Mouse (Mus musculus) midbrain, embryonic 15.5 days (tissue): Measurements from ENCODE around the gene Slc29a2. TPM values are rescaled to one million over a fixed set of nuclear protein-coding genes. Genes with fewer than 3 reads are reported as not detected.
A peak's percentile ranks its signal among the peaks of the same experiment; 100 is the strongest.

Experiments
- ATAC-seq: fragments of 200-750 bp; cut with Nextera tagmentation; replicated peaks from 2 replicates; pipeline ENCODE4 v1.8.0; 2017; ENCODE audit warnings: moderate TSS enrichment
- H3K27ac ChIP-seq: fragments of 300-500 bp; sonication (generic); 2 replicates; pipeline ENCODE4 v1.5.1; 2015; ENCODE audit warnings: mild to moderate bottlenecking, inconsistent platforms
- H3K27me3 ChIP-seq: fragments of 300-500 bp; sonication (generic); replicated peaks from 2 replicates; pipeline ENCODE4 v1.6.1; 2015; ENCODE audit warnings: inconsistent platforms
- H3K36me3 ChIP-seq: fragments of 300-500 bp; sonication (generic); replicated peaks from 2 replicates; pipeline ENCODE4 v1.6.1; 2015; ENCODE audit warnings: inconsistent platforms
- H3K4me1 ChIP-seq: fragments of 300-500 bp; sonication (generic); 2 replicates; pipeline ENCODE4 v1.6.1; 2015; ENCODE audit warnings: inconsistent platforms
- H3K4me2 ChIP-seq: fragments of 300-500 bp; sonication (generic); 2 replicates; pipeline ENCODE4 v1.6.1; 2015; ENCODE audit warnings: inconsistent platforms, mild to moderate bottlenecking, moderate library complexity
- H3K4me3 ChIP-seq: fragments of 300-500 bp; sonication (generic); 2 replicates; pipeline ENCODE4 v1.5.1; 2015; ENCODE audit warnings: mild to moderate bottlenecking, inconsistent platforms
- H3K9ac ChIP-seq: fragments of 300-500 bp; sonication (generic); 2 replicates; pipeline ENCODE4 v1.6.1; 2015; ENCODE audit warnings: mild to moderate bottlenecking, inconsistent platforms
- H3K9me3 ChIP-seq: fragments of 300-500 bp; sonication (generic); 2 replicates; pipeline ENCODE4 v1.6.1; 2016; ENCODE audit warnings: inconsistent platforms
- WGBS: fragments of 180-500 bp; shearing (Covaris S2); methylation state at CpG from one replicate; pipeline ENCODE4 v1.1.7; 2015; ENCODE audit warnings: mixed read lengths; 5-methylcytosine and 5-hydroxymethylcytosine counted together
- polyA plus RNA-seq: library from polyadenylated mRNA; unstranded; fragments of >200 nt; fragmentation: Nextera tagmentation; extraction: Ambion mirVana; gene quantifications from 2 replicates; pipeline ENCODE4 v1.2.1, GENCODE M21; 2015

Slc29a2 gene
- 12.2 and 13.6 TPM in 2 replicates for polyA plus RNA-seq

DNA sequence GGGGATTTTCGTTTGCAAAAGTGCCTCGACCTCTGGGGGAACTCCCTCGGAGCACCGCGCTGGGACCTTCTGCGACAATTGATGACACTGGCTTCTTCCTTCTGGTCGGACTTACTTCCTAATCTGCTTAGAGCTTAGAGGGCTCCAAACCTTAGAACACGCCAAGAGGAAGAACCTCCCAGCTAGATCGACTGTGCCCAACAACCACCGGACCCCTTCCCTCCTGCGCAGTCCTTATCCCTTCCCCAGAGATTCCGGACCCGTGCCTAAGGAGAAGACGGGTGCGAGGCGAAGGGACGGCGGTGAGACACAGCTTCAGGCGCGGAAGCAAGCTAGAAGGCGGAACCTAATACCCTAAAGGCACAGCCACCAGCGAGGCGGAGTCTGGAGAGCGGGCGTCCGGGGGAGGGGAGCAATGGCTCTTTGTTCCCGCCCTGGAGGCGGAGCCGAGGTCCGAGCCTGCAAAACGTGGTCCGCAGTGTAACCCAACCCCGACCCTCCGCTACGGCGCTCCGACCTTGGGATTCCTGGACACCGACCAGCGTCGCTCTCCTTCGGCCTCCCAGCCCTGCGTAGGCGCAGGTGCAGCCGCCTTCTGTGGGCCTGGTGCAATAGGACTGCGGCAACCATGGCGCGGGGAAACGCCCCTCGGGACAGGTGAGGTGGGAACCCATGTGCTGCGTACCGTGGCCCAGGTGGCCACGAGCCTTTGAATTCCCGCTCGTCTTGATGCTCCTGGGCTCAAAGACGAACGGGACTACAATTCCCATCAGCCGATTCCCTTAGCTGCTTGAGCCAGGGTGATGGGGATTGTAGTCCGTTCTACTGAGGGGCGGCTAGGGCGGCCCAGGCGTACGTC, at the start of gene Slc29a2:
TSS of gene Slc29a2 (plus strand) at position 240 of the 859 bp plus-strand sequence.
- peak; percentile 95 for ATAC-seq
- WGBS: under 1% methylated on average over 62 of the region's 62 CpGs
- no peaks in the 10 kb centered on the region for H3K27me3 ChIP-seq
- peak within 1 kb of the TSS; percentile 89 for H3K9ac ChIP-seq
- peaks cover 10% of the 10 kb centered on the region for H3K4me1 ChIP-seq
- no peaks in the 10 kb centered on the region for H3K36me3 ChIP-seq
- peak within 1 kb of the TSS; percentile 95 for H3K4me3 ChIP-seq
- H3K4me2 ChIP-seq: peak within 1 kb of the TSS; percentile 85
- peak within 1 kb of the TSS; percentile 92 for H3K27ac ChIP-seq
- no peaks in the 10 kb centered on the region for H3K9me3 ChIP-seq

DNA sequence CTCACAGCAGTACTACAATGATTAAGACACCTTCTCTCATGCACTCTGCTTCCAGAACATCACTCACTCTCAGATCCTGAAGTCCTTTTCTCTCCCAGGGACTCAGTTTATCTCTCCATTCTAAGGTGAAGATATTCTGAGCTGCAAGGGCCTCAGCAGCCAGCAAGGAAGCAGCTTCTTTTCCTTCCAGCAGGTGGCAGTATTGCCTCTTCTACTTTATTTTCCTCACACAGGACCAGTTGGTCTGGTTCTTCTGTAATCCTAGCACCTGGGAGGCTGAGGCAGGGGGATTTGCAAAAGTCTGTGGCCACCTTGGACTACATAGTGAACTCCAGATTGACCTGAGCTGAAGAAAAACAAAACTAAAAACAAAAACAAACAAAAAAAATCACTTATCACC, 41.9 kb upstream of the Slc29a2 start:
- H3K9ac ChIP-seq: no peak overlapping the region
- H3K36me3 ChIP-seq: no peaks in the 10 kb centered on the region
- H3K4me1 ChIP-seq: no peaks in the 10 kb centered on the region
- H3K4me2 ChIP-seq: no peak overlapping the region
- H3K4me3 ChIP-seq: no peak overlapping the region
- no peak overlapping the region for H3K27ac ChIP-seq
- H3K9me3 ChIP-seq: no peaks in the 10 kb centered on the region
- no peak for ATAC-seq
- H3K27me3 ChIP-seq: peaks cover 42% of the 10 kb centered on the region

DNA sequence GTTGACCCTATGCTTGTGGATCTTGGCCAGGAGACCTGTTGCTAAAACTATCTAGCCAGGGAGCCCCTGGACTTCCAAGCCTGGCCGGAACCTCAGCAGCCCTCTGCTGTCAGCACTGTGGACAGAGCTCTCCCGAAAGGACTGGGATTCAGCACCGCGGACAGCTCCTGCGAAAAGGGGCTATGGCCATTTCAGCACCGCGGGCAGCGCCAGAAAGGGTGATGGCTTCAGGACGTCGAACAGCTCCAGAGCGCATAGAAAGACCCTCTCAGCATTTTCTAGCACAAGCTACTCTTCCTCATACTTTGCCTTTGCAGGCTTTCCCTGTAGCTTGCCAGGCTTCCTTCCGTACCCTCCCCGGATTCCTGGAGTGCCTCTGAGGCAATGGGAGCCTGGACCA, 34.6 kb upstream of the Slc29a2 start:
- peak overlapping the region; percentile 50 for H3K9ac ChIP-seq
- no peak for ATAC-seq
- H3K27me3 ChIP-seq: peaks cover 54% of the 10 kb centered on the region
- peaks cover 47% of the 10 kb centered on the region for H3K4me1 ChIP-seq
- peak overlapping the region; percentile 81; the same call in 1 of the 2 replicates for H3K27ac ChIP-seq
- H3K9me3 ChIP-seq: no peaks in the 10 kb centered on the region
- no peaks in the 10 kb centered on the region for H3K36me3 ChIP-seq
- 3% methylated on average over 13 of the region's 13 CpGs for WGBS
- H3K4me3 ChIP-seq: peak overlapping the region; percentile 48
- H3K4me2 ChIP-seq: peak overlapping the region; percentile 70

DNA sequence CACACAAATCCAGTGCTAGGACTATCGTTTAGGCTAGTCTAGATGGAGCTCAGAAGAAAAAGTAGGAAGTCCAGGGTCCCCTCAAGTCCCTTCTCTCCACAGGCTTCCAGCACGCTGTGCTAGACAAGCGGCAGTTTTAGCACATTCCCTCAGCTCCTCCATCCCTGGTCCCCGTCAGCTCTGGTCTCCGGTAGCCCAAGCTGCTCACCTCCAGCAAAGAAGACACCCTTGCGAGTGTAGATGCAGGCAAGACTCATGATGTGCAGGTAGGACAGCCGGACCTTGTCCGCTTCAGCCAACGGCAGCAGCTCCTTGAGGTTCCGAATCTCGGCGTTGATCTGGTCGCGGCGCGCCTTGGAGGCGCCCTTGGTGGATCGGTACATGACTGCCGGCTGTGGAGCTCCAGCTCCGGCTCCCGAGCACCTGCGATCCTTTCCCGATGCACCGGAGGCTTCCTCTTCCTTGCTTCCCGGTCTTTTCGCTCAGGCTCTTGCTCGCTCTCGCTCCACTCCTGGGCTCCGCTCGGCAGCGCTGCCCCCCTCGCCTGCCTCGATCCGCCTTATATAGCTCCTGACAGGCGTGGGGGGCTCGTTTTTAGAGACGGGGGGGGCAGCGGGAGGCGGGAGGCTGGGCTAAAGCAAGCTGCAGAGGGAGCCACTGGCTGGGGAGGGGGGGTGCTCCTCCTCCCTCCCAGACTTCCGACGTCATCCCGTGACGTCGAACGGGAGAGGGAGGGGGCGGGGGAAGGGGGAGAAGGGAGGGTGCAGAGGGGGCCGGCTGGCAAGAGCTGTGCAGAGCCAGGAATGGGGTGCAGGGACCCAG, 34.0 kb upstream of the Slc29a2 start:
- H3K4me2 ChIP-seq: peak overlapping the region; percentile 70
- peak overlapping the region; percentile 50 for H3K9ac ChIP-seq
- H3K4me1 ChIP-seq: peaks cover 53% of the 10 kb centered on the region
- H3K9me3 ChIP-seq: no peaks in the 10 kb centered on the region
- H3K27me3 ChIP-seq: peaks cover 47% of the 10 kb centered on the region
- ATAC-seq: peak; percentile 88
- peak overlapping the region; percentile 81 for H3K27ac ChIP-seq
- H3K36me3 ChIP-seq: no peaks in the 10 kb centered on the region
- peak overlapping the region; percentile 48 for H3K4me3 ChIP-seq
- 11% methylated on average over 47 of the region's 47 CpGs for WGBS

DNA sequence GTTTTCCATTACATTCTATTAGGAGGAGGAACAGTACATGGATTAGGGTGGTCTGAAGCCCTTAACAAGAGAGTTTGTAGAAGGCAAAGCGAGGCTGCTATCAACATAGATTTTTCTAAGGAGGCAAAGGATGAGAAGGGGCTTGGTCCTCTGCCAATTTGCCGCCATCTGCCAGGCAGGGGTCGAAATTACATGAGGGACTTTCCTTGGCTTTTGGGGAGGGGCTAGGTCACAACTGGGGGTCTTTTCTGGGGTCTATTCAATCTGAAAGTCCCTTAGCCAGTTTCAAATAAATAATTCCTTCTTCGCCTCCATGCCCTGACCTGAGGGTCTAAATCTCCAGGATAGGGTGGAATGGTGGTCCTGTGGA, 33.4 kb upstream of the Slc29a2 start, which contains the start of gene Npas4:
TSS of gene Npas4 (minus strand) at position 61 of the 370 bp plus-strand sequence.
- H3K27me3 ChIP-seq: peaks cover 41% of the 10 kb centered on the region
- 10% methylated on average over 4 of the region's 4 CpGs for WGBS
- ATAC-seq: no peak; the same call in 1 of the 2 replicates

DNA sequence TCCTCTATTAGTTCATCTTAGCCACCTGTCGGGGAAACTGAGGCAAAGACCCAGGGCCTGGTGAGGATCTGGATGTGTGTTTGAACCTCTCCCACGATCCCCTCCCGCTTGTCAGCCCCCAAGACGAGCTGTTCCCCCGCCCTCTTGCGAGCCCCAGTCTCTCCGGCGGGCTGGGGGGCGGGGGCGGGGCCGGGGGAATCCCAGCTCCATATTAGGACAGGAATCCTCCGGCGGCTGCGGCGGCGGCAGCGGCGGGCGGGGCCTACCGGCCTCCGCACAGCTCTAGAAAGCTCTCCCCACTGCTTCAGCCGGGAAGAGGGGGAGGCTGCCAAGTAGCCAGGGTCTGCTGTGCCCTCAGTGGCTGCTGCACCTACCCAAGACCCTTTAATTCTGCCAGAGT, 32.9 kb upstream of the Slc29a2 start:
- no peak for ATAC-seq

More for the DNA sequence above, 33.4 kb upstream of the Slc29a2 start, which contains the start of gene Npas4:
- Histone ChIP-seq H3K27ac (peak within 1 kb of the TSS; percentile 81), H3K9me3 (no peaks in the 10 kb centered on the region), H3K4me3 (peak within 1 kb of the TSS; percentile 48), H3K4me1 (peaks cover 57% of the 10 kb centered on the region), H3K9ac (peak within 1 kb of the TSS; percentile 50), H3K4me2 (peak within 1 kb of the TSS; percentile 70), H3K36me3 (no peaks in the 10 kb centered on the region)

DNA sequence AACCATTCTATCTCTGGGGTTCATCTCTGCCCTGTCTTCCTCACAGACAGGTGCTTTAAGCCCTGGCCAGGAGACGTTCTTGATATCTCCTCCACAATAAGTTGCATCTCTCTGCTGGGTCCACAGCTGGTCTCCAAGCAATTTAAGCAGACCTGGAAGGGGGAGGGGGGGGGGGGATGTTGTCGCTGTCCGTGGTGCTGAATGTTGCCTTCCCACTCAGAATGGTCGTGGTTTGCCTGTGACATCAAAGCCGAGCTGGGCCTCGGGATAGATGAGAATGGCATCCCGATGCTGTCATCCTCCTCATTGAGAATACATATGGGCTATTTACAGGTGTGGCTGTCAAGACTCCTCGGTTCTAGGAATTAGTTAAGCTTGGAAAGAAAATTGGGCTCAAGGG, 31.3 kb upstream of the Slc29a2 start:
- H3K4me2 ChIP-seq: no peak overlapping the region; the same call in 1 of the 2 replicates
- peaks cover 58% of the 10 kb centered on the region for H3K4me1 ChIP-seq
- H3K9me3 ChIP-seq: no peaks in the 10 kb centered on the region
- no peak for ATAC-seq
- no peak overlapping the region for H3K4me3 ChIP-seq
- H3K27me3 ChIP-seq: peaks cover 21% of the 10 kb centered on the region
- H3K27ac ChIP-seq: no peak overlapping the region
- H3K36me3 ChIP-seq: no peaks in the 10 kb centered on the region
- 19% methylated on average over 8 of the region's 8 CpGs for WGBS
- H3K9ac ChIP-seq: no peak overlapping the region

More for the DNA sequence above, 32.9 kb upstream of the Slc29a2 start:
- H3K4me1 ChIP-seq: peaks cover 57% of the 10 kb centered on the region
- H3K4me2 ChIP-seq: peak overlapping the region; percentile 70
- H3K9ac ChIP-seq: peak overlapping the region; percentile 25; the same call in 1 of the 2 replicates
- no peaks in the 10 kb centered on the region for H3K9me3 ChIP-seq
- whole genome bisulfite sequencing: under 1% methylated on average over 22 of the region's 22 CpGs
- peaks cover 37% of the 10 kb centered on the region for H3K27me3 ChIP-seq
- H3K27ac ChIP-seq: peak overlapping the region; percentile 81
- no peaks in the 10 kb centered on the region for H3K36me3 ChIP-seq
- H3K4me3 ChIP-seq: peak overlapping the region; percentile 48

DNA sequence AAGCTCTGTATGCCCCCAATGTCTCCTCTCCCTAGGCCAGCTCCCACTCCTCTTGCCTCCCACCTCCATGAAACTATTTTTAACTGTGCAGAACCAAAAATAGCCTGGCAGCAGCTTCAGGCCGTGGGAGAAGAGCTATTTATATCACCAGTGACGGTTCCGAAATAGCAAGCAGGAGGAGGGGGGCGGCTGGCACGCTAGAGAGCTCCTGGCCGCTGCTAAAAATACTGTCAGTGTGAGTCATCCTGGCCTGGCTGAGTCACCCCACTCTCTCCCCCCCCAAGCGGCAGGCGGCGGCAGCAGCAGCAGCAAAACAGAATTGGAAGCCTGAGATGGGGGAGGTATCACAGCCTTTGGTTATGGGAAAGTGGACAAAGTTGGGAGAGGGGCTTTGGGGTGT, 30.8 kb upstream of the Slc29a2 start:
- peaks cover 15% of the 10 kb centered on the region for H3K27me3 ChIP-seq

DNA sequence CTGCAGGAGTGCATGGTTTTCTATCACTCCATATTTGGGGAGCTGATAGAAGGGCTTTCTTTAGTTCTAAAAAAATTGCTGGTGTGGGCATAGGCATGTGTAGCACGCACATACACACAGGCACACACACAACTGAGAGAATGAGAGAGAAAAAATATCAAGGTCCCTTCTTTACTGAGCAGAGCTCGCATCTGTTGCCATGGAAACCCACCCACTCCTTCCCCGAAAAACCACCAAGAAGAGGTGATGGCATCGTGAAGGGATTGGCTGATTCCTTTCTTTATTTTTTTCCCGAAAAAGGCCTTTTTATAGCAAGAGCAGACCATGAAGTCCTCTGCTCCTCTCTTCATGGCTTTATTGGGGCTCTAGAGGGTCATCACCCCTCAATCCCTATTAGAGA, 29.6 kb upstream of the Slc29a2 start:
- 31% methylated on average over 5 of the region's 5 CpGs for WGBS
- no peak overlapping the region for H3K4me2 ChIP-seq
- H3K27me3 ChIP-seq: peaks cover 12% of the 10 kb centered on the region; the same call in 1 of the 2 replicates
- H3K4me3 ChIP-seq: no peak overlapping the region
- no peak for ATAC-seq
- no peaks in the 10 kb centered on the region for H3K36me3 ChIP-seq
- H3K9ac ChIP-seq: no peak overlapping the region
- peaks cover 64% of the 10 kb centered on the region for H3K4me1 ChIP-seq
- H3K9me3 ChIP-seq: no peaks in the 10 kb centered on the region
- H3K27ac ChIP-seq: peak overlapping the region; percentile 74

More for the DNA sequence above, 30.8 kb upstream of the Slc29a2 start:
- Histone ChIP-seq H3K4me2 (peak overlapping the region; percentile 14; the same call in 1 of the 2 replicates), H3K4me1 (peaks cover 64% of the 10 kb centered on the region), H3K36me3 (no peaks in the 10 kb centered on the region), H3K27ac (no peak overlapping the region), H3K4me3 (no peak overlapping the region), H3K9me3 (no peaks in the 10 kb centered on the region), H3K9ac (no peak overlapping the region)
- no peak for ATAC-seq
- 5% methylated on average over 9 of the region's 9 CpGs for WGBS

DNA sequence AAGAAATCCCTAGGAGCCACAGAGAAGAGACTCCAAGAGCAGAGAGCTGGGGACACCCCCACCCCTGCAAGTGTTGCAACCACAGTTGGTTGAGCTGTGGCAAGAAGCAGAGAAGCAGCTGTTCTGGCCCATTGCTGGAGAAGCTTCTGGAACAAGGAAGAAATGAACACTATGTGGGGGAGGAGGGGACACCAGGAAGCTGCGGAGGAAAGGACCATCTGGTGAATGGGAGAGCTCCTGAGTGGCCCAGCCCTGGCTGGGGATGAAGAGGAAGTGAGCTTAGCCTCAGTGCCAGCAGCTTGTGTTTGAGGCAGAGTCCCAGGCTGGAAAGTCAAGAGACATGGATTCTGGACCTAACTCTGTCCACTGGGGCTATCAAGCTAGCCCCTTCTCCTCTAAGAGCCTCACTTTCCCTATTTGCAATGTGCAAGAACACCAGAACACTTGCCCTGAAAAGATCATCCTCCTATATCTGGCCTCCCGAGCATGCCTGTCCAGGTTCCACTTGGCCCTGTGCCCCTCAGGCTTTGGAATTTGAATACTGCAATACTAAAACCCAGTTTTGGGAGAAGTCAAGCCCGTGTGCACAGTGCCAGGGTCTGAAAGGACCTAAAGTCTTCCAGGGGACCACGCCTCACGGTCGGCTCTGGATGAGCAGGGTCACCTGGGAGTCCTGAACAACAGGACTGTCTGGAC, 24.1 kb upstream of the Slc29a2 start:
- H3K9ac ChIP-seq: no peak overlapping the region; the same call in 1 of the 2 replicates
- H3K27me3 ChIP-seq: peaks cover 10% of the 10 kb centered on the region; the same call in 1 of the 2 replicates
- peaks cover 51% of the 10 kb centered on the region for H3K4me1 ChIP-seq

DNA sequence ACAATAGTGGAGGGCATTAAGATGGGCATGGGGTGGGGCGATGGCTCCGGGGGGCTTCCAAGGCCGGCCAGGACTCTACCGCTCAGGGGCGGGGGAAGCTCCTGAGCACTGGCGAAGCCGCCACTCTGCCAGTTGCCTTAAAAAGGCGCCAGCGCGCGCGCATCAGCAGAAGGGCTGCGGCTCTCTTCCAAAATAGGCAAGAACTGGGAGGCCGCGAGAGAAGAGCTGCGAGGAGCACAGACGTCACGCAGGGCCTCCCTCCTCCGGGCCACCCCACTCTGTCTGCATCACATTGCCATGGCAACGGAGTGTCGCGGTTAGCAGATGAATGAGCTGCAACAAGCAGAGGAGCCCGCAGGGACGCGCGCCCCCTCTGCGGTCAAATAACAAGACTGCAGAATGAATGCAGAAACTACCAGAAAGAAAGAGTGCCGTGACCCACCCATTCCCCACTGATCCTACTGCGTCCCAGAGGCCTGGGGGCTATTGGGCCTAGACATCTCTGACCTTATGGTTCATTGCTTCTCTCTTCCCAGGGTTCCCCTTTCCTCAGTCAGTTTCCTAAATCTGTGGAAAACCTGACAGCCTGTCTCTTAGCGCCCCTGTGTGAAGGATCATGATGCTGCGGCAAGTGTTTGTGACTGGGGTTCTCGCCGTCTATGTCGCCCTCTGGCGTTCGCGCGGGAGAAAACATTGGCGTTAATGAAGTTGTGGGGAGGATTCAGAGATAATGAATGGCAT, 21.8 kb upstream of the Slc29a2 start:
- ATAC-seq: peak; percentile 99
- H3K27me3 ChIP-seq: peaks cover 10% of the 10 kb centered on the region; the same call in 1 of the 2 replicates
- H3K27ac ChIP-seq: peak overlapping the region; percentile 96
- WGBS: under 1% methylated on average over 39 of the region's 39 CpGs
- no peaks in the 10 kb centered on the region for H3K36me3 ChIP-seq
- H3K9ac ChIP-seq: peak overlapping the region; percentile 67
- H3K9me3 ChIP-seq: no peaks in the 10 kb centered on the region
- peaks cover 46% of the 10 kb centered on the region for H3K4me1 ChIP-seq
- H3K4me2 ChIP-seq: peak overlapping the region; percentile 83
- peak overlapping the region; percentile 41 for H3K4me3 ChIP-seq

More for the DNA sequence above, 24.1 kb upstream of the Slc29a2 start:
- ATAC-seq: no peak
- Histone ChIP-seq H3K36me3 (no peaks in the 10 kb centered on the region), H3K4me3 (no peak overlapping the region), H3K27ac (no peak overlapping the region), H3K4me2 (peak overlapping the region; percentile 27), H3K9me3 (no peaks in the 10 kb centered on the region)
- WGBS: 72% methylated on average over 6 of the region's 6 CpGs
